Mouse (Mus musculus) heart, adult 11 months (tissue): Measurements from ENCODE around the gene Rab38.

ENCODE experiments used
- DNase-seq: peaks from one replicate; pipeline ENCODE4 v3.0.0; 2022

Gene Rab38

DNA sequence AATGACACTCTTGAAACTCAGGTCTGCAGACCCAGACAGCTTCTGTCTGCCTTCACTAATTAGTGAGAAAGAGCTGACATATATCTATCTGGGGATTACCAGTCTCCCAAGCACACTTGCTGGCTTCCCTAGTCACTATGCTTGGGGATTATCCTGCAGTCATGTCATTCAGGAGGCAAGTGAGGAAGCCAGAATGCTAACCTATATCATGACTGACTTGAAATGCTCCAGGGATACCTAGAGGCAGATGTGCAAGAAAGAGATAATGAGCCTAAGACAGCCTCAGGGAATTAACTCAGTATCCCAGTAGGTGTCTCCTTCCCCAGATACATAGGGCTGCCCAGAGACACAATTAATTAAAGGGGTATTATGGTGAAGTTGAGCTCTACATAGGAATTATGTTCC is 106.1 kb downstream of the Rab38 start:
- DNase-seq = no peak

DNA sequence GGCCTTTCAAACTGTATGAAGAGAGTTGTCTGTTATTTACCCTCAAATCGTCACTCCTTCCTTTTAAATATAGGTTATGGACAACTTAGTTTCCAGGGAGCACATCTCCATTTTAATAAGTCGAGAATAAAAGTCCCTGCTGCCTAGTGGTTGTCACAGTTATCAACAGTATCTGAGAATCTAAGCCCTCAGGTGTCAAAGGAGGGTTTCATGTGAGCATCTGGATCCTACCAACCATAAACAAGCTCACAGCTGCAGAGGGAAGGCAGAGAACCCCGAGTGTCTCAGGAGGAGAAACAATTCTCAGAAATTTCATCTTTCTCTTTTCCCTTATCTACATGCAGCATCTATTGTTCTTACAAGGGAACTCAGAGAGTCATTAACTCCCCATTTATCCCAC is 106.7 kb downstream of the Rab38 start:
- DNase-seq = no peak
